Mouse (Mus musculus): Measurements from ENCODE around the gene Gtf2h3. TPM values are rescaled to one million over a fixed set of nuclear protein-coding genes. Genes with fewer than 3 reads are reported as not detected.
"Not testable (repeated sequence)": the region's sequence is repeated elsewhere in the genome, so short reads cannot be mapped to it uniquely, and the experiment has no call there.

Gene Gtf2h3
- total RNA-seq, 1 experiment from 2014 or later = 15.0 TPM

- ATAC-seq (replicated peaks; ENCODE audit: insufficient number of reproducible peaks, low FRiP score, low TSS enrichment, poor library complexity, severe bottlenecking) = no peak
Observed at GRCm38 (mm10) chr5:124631685-124632084, 52.7 kb downstream of the Gtf2h3 start.

GRCm38 (mm10) chr5:124632461-124632860, 53.5 kb downstream of the Gtf2h3 start:
- ATAC-seq (replicated peaks; ENCODE audit: insufficient number of reproducible peaks, low FRiP score, low TSS enrichment, poor library complexity, severe bottlenecking) = no peak

- no peak for ATAC-seq (replicated peaks; ENCODE audit: insufficient number of reproducible peaks, low FRiP score, low TSS enrichment, poor library complexity, severe bottlenecking)
Observed at GRCm38 (mm10) chr5:124633425-124633824, 54.5 kb downstream of the Gtf2h3 start.

GRCm38 (mm10) chr5:124635068-124635467, 56.1 kb downstream of the Gtf2h3 start:
- ATAC-seq (replicated peaks; ENCODE audit: insufficient number of reproducible peaks, low FRiP score, low TSS enrichment, poor library complexity, severe bottlenecking) = not testable (repeated sequence)

- no peak for ATAC-seq (replicated peaks; ENCODE audit: insufficient number of reproducible peaks, low FRiP score, low TSS enrichment, poor library complexity, severe bottlenecking)
Observed at GRCm38 (mm10) chr5:124636139-124636538, 57.2 kb downstream of the Gtf2h3 start.

GRCm38 (mm10) chr5:124636694-124637093, 57.8 kb downstream of the Gtf2h3 start:
- ATAC-seq (replicated peaks; ENCODE audit: insufficient number of reproducible peaks, low FRiP score, low TSS enrichment, poor library complexity, severe bottlenecking) = no peak

- ATAC-seq (replicated peaks; ENCODE audit: insufficient number of reproducible peaks, low FRiP score, low TSS enrichment, poor library complexity, severe bottlenecking) = no peak
Observed at GRCm38 (mm10) chr5:124637300-124637699, 58.4 kb downstream of the Gtf2h3 start.

GRCm38 (mm10) chr5:124637836-124638235, 58.9 kb downstream of the Gtf2h3 start:
- ATAC-seq (replicated peaks; ENCODE audit: insufficient number of reproducible peaks, low FRiP score, low TSS enrichment, poor library complexity, severe bottlenecking) = no peak

Other genes with a start within 250 kb of the Gtf2h3 start
- gene Cdk2ap1, start 216.1 kb upstream of the Gtf2h3 start, total RNA-seq (2017) = 91.4 to 168 TPM (median 101 TPM) in 3 replicates
- gene Sbno1, start 153.1 kb upstream of the Gtf2h3 start, total RNA-seq (2017) = 178 to 275 TPM (median 193 TPM) in 3 replicates
- gene Kmt5a, start 139.2 kb upstream of the Gtf2h3 start, total RNA-seq (2017) = 78.3 to 109 TPM (median 102 TPM) in 3 replicates
- 47.8 to 86.1 TPM (median 71.4 TPM) in 3 replicates for gene Rilpl2, start 100.8 kb upstream of the Gtf2h3 start, total RNA-seq (2017)
- gene Snrnp35, start 96.0 kb upstream of the Gtf2h3 start, total RNA-seq (2017) = 7.4 to 12.5 TPM (median 9.8 TPM) in 3 replicates
- gene Rilpl1, start 47.7 kb upstream of the Gtf2h3 start, total RNA-seq (2017) = 1.4 to 3.0 TPM in 2 of 3 replicates, not detected in the other
- gene Tmed2, start 38.4 kb upstream of the Gtf2h3 start, total RNA-seq (2017) = 574 to 1,047 TPM (median 1,041 TPM) in 3 replicates
- 23.3 to 32.0 TPM (median 28.7 TPM) in 3 replicates for gene Ddx55, start 26.3 kb upstream of the Gtf2h3 start, total RNA-seq (2017)
- 21.2 to 26.1 TPM (median 23.4 TPM) in 3 replicates for gene Eif2b1, start within 50 bp of the Gtf2h3 start, total RNA-seq (2017)
- gene Atp6v0a2, start 49.4 kb downstream of the Gtf2h3 start, total RNA-seq (2017) = 26.6 to 55.9 TPM (median 27.8 TPM) in 3 replicates
- gene Dnah10, start 145.9 kb downstream of the Gtf2h3 start, total RNA-seq (2017) = not detected in 3 replicates

Data from monocyte, adult 5-6 weeks (primary cell).